Mouse (Mus musculus): ENCODE data around the gene Lgals8. TPM values are rescaled to one million over a fixed set of nuclear protein-coding genes. Genes with fewer than 3 reads are reported as not detected.

Gene Lgals8
- total RNA-seq, 2 experiments from 2014 or later, result 28.7 to 31.0 TPM

DNA sequence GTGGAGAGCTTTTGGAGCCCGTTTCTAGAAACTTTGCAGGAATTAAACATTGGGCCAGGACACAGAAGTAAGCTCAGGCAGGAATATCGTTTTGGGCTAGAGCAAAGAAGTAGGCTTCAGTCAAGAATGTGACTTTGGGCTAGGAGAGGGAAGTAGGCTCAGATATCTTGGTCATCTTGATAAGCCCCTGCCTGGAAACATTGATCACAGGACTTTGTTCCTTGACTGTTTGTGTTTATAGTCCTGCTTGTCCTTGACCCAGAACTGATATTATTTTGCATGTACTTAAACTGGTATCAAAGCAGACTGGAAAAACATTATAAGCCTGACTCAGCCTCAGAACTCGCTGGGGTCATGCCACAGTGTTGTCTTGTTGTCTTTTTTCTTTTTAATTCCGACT lies 2.1 kb downstream of the Lgals8 start:
- no peak for DNase-seq (ENCODE audit: low spot score in 2 of 2)
- intact Hi-C loops (cut with DNase I), result loop anchor here (5.0 kb wide), 1 partner anchor 105 kb away; the partner anchor contains the start of gene Ero1lb

DNA sequence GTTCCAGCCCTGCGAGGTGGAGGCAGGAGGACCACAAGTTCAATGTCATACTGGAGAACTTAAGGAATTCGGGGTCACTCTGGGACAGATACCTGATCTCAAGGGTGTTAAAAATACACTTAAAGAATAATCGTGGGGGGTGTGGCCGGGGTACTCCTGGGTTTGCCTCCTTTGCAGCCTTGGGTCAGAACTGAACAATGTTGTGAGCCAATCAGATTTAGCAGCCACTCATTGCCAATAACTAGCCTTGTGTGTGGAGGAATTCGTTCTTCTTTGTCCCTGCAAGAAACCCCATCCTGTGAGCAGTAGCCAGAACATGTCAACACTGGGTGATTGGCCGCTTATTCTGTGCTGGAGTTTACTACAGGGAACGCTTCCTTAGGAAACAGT lies 3.0 kb downstream of the Lgals8 start:
- intact Hi-C loops (cut with DNase I), result loop anchor here (5.0 kb wide), 1 partner anchor 106 kb away; the partner anchor contains the start of gene Ero1lb
- peak in 1 of 2 experiments; percentile 13 for DNase-seq (ENCODE audit: low spot score in 2 of 2)

DNA sequence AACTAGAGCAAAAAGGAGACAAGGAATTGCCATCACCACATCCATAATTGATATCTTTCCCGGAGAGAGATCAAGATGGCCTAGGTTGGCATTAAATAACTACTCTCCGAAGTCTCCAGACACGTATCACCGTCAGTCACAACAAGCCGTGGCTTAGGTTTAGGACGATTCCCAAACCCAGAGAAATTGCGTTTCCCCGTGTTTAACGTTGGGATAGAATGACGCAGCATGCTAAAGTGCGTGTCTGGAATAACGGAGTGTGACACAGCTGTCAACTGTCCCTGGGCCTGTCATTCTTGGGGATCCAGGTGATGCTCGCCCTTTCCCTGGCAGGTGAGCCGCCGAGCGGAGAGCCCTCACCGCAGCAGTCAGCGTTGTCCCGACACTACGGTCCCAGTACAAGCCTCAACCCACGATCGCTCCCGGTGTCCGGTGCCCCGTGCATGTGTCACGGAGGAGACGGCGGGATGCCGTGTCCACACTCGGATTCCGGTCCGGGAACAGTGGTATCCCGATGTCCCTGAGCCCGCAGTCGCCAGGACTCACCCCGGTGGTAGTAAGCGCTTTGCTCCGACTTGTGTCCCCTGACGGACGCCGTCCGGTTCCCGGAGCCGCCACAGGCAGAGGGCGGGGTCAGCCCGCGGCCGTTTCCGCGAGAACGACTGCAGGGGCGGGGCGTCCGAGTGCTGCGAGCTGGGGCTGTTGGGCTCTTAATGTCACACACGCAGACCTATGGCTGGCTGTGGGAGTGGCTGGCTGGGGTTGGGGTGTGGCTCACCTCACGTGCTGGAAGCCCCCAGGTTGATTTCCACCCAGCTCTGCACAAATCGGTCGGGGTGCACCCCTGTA lies 3.6 kb downstream of the Lgals8 start:
- DNase-seq (ENCODE audit: low spot score in 2 of 2), result peak; percentile 90
- intact Hi-C loops (cut with DNase I), result loop anchor here (5.0 kb wide), 1 partner anchor 106 kb away; the partner anchor contains the start of gene Ero1lb

DNA sequence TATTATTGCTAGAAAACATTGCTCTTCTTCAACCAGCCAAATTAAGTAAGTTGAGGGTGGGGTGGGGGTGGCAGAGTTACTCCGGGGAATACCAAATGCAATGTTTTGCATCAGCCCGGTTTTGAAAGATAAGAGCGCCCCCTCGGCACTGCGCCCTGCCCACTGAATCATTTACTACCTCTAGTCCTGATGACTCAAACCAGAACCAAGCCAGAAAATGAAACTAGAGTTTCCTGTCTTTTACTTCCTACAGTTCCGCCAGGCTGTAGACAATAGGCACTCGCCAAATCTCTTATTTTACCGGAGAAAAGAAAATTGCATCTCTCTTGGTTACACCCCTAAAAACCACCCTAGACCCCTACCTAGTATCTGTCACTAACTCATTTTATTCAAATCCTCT lies 4.3 kb downstream of the Lgals8 start:
- DNase-seq (ENCODE audit: low spot score in 2 of 2), result peak; percentile 45 to 57
- intact Hi-C loops (cut with DNase I), result loop anchor here (5.0 kb wide), 1 partner anchor 107 kb away; the partner anchor contains the start of gene Ero1lb

DNA sequence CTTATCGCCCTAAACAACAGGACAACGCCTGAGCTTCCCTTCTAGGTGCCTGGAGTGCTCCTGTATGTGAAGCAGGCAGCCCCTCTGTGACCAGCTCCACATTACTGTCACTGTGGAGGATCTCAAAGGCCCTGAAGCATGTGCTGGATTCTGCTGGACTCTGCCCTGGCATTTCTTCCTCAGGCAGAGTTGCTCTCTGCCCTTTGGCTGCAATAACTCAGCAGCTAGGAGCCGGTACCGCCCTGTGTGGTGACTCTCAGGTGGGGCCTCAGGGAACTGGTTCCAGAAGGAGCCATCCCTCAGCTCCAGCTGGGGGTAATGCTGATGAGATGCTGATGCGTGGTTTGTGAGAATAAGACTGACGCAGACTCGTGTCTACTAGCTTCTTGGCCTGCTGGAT lies 8.0 kb downstream of the Lgals8 start:
- DNase-seq (ENCODE audit: low spot score in 2 of 2), result no peak
- intact Hi-C loops (cut with DNase I), result no loop called here

DNA sequence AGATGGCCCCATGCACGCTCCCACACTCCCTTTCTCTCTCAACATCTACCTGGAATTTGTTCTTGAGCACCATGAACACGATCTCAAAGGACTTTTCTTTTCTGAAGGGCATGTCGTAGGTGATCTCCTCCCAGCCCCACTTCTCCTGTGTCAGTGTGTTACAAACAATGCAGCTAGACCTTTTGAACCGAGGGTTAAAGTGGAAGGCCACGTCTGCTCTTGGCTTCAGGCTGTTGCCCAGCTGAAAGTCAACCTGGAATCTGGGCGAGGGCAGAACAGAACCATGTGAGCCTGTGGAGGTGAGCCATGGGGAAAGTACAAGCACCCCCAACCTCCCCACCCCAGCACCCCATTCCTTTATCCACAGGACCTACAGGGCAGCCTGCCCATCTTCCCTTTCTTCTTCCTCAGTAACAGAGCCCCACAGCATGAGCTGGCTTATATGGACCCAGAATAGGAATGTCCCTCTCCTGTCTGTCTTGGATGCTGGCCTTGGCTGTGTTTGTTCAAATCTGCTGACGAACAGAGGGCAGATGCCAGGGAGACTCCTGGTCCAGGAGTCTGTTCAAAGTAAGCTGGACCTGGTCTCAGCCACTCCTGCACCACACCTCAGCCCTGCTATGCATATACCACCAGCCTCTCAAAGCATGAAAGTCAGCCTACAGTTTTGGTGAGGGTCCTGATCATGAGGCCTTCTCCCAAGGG lies 9.9 kb downstream of the Lgals8 start:
- intact Hi-C loops (cut with DNase I), result no loop called here
- no peak for DNase-seq (ENCODE audit: low spot score in 2 of 2)

DNA sequence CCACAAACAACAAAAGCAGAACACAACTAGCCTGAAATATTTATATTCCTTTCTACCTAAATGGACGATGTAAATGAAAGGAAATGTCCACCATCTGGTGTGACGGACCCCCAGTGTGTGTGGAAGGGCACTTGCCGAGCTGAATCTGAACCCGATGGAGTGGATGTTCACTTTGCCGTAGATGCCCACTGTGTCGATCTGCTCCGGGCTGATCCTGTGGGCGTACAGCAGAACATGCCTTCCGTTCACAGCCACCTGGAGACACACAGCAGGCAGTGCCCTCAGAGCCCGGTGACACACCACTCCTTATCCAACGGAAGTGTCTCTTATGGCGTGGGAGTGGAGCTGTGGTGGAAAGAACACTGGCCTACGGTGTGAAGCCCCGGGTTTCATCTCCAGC lies 11.6 kb downstream of the Lgals8 start:
- no peak for DNase-seq (ENCODE audit: low spot score in 2 of 2)
- intact Hi-C loops (cut with DNase I), result no loop called here

DNA sequence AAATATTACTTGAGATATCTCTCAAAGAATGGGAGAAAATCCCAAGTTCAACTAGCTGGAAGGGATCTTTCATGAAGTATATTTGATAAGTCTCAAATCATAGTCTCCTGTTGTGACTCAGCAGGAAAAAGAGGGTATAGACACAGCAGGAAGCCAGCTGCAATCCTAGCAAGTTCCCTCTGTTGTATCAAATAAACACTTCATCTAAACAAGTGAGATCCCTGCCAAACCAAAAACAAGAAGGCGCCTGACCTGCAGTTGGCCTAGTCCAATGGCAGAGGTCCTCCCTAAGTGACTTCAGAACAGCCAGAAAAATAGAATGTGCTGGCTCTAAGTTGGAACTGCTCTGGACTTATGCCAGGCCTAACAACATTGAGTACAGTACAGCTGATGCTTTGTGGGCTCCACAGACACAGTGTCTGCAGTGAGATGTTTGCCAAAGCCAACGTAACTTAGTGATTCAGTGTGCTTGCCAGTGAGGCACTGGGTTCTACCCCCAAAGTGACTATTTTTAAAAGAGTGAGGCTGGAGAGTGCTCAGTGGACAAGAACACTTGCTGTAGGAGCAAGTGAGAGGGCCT lies 22.6 kb downstream of the Lgals8 start:
- intact Hi-C loops (cut with DNase I), result no loop called here
- DNase-seq (ENCODE audit: low spot score in 2 of 2), result peak; percentile 29 to 30

DNA sequence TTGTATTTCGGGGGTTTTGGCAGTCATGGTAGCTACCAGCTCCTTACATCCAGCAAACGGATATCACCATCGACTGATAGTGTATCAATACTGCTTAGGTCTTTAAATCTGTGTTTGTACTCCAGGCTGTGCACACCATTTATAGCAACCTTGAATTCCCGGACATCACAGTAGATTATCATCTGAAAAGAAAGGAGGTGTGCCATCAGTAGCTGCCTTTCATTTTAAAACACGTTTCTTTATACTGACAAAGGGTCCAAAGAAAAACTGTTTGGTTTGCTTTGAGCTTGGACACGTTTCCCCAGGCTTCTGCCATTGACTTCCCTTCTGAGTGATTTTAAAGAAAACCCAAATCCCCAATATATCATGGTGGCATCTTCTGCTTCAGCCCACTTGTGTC lies 23.9 kb downstream of the Lgals8 start:
- intact Hi-C loops (cut with DNase I), result no loop called here

DNA sequence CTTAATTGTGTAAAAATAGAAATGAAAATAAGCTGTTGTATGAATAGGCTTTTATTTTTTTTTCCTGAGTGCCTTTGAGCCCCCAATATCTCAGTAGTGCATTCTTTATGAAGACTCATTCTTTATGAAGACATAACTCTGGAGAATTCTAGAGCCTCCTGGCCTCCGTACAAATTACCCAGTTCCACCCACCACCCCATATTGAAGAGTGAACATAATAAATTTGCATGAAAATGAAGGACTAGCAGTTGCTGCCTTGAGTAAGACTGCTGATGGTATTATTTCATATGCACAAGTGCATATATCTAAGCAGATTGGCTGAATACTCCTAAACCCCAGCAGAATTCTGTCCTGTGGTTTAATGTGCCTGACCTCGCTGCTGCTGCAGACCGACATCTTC lies 25.2 kb downstream of the Lgals8 start:
- no peak for DNase-seq (ENCODE audit: low spot score in 2 of 2)
- intact Hi-C loops (cut with DNase I), result no loop called here

More for the DNA sequence above, 23.9 kb downstream of the Lgals8 start:
- no peak for DNase-seq (ENCODE audit: low spot score in 2 of 2)

DNA sequence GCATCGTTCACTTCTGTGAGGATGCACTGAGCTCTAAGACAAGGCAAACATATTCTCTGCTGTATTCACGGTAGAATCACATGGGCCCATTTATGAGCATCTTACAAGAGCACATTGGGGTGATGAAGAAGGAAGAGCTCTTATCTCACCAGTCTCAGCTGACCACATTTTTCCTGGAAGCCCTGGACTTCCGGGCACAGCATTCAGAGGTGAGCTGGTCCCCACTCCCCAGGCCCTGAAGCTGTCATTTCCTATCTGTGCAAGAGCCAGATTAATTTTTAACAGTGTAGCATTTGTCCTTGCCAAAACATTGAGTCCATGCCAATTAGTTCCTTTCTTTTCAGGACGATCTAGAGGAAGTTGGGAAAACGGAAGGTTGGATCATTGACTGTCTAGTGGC lies 30.9 kb downstream of the Lgals8 start:
- DNase-seq (ENCODE audit: low spot score in 2 of 2), result no peak
- intact Hi-C loops (cut with DNase I), result no loop called here

DNA sequence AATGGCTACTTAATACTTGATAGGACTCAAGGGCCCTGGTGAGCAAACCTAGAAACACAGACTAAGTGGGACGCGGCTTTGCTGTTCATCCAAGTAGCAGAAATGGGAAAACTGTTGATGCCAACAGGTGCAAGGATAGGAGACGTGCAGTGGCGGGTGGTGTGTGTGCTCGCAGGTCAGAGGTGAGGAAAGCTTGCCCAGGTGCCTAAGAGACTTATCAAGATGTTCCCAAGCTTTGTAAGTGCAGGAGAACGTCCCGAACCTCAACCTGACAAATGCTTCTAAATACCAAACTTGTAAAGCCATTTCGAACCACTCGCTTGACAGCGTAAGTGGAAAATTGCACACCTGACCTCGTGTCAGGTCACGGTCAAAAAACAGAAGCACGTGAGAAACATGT lies 36.2 kb downstream of the Lgals8 start:
- intact Hi-C loops (cut with DNase I), result no loop called here
- no peak for DNase-seq (ENCODE audit: low spot score in 2 of 2)

DNA sequence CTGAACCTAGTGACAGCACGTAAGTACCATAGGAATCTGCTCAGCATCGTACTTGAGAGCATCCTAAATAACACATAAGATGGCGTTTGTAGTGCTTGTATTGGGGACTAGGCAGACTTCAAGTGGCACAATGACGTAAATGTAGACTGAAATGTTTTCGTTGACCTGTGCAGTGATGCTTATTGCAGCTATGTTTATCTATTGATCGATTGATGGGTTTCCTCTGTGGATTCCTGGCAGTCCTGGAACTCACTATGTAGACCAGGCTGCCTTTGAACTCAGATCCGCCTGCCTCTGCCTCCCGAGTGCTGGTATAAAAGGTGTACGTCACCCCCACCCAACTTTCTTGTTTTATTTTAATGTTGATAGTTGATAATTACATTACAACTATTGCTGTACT lies 44.1 kb downstream of the Lgals8 start:
- intact Hi-C loops (cut with DNase I), result no loop called here
- DNase-seq (ENCODE audit: low spot score in 2 of 2), result no peak

DNA sequence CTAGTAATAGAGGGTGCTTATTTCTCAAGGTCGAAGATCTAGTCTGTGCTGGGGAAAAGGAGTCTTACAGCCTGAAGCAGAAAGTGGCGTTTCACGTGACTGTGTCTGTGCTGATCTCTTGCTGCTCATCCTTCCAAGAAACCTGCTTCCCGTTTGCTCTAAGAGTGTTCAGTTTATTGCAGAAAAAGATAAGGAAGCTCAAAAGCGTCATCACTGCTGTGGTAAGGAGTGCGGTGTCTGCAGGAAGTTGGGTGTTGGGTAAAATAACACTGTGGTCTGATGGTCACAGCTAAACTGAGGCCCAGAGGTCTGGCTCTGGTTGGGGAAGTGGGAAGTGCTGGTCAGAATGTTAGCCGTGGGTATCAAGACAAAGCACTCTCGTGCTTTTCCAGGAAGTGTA lies 52.7 kb downstream of the Lgals8 start:
- DNase-seq (ENCODE audit: low spot score in 2 of 2), result no peak
- intact Hi-C loops (cut with DNase I), result no loop called here

DNA sequence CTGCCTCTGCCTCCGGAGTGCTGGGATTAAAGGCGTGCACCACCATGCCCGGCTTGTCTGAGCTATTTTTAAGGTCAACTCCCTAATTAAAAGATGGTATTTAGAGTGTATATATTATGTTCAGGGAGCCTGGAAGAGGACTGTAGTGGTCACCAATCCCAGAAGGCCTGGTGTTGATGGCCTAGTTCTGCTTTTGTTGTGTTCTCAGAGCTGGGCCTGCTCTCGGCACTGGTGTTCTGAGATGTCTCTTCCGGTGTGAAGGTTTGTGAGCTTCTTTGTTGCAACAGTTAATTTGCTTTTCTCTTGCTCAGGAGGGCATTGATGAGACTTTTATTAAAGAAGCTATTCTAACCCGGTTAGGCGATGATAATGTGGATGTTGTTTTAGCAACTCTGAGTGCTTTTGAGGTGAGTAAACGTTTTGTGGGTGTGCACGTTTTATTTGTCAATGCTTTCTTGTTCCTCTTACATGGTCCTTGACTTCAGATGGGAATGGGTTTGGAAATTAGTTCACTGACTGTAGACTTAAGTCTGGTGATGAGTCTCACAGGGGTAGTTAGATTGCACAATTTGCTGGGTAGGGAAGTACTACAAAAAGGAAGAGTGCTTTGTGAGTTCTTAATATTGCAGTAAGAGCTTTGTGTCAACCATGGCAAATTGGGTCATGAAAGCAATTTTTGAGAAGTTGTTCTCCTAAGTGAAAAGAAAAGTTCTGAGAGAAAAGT lies 56.2 kb downstream of the Lgals8 start:
- no peak for DNase-seq (ENCODE audit: low spot score in 2 of 2)
- intact Hi-C loops (cut with DNase I), result no loop called here

DNA sequence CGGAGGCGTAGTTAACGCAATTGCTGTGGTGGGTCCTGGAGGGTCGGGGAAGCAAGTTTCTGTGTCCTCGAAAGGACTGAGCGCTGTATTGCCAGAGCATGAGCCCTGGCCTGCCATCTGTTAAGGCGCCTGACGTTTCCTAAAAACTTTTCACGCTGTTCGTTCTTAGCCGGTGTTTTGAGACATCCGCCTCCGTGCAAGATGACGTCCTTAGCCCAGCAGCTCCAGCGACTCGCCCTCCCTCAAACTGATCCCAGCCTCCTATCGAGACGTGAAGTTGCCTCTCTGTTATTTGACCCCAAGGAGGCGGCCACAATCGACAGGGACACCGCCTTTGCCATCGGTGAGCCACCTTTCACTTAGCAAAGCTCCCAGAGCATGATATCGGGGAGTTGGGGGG lies 69.2 kb downstream of the Lgals8 start:
- DNase-seq (ENCODE audit: low spot score in 2 of 2), result no peak

DNA sequence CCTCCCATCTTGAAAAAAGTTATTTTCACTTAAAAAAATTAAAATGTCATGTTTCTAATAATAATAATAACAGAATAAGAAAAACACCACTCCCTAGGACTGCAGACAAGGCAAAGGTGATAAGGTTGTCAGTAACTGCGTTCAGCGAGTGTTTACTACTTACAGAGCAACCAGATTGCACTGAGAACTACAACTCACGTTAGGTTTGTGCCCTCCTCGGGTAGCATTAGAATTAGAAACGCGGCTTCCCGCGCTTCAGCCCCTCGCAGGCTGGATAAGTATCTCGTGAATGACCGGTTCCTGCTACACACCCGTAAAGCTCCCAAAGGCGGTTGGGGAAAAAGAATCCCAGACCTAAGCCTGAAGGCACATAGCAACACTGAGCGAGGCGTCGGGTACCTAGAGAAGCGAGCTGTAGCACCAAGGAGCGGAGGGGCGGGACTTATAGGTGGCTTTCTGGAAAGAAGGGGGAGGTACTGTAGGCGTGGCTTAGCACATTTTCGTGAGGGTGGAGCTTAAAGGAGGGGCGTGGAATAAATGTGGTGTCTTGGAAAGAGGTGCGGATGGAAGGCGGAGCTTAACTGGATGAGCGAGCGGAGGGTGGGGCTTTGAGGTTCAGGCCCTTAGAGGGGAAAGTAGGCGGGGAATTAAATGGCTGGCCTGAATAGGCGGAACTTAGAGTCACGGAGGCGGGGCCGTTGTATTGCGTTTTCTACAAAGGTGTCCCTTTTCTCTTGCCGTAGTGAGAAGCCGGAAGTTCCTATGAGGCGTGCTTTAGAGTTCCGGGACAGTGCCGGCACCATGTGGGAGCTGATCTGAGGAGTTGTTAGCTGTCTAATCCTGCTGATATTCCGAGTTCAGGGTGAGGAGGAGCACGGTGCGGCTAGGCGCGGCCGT lies 69.9 kb downstream of the Lgals8 start, which contains the start of gene Heatr1:
Heatr1 (plus strand) TSS at position 419 of the 897 bp plus-strand sequence.
- intact Hi-C loops (cut with DNase I), result no loop called here
- DNase-seq (ENCODE audit: low spot score in 2 of 2), result peak; percentile 90 to 94

More for the DNA sequence above, 69.2 kb downstream of the Lgals8 start:
- intact Hi-C loops (cut with DNase I), result no loop called here
